Mouse (Mus musculus) forebrain, embryonic 11.5 days (tissue): ENCODE measurements around the gene Col27a1. TPM values are rescaled to one million over a fixed set of nuclear protein-coding genes. Genes with fewer than 3 reads are reported as not detected.
"Not testable (repeated sequence)": the region's sequence is repeated elsewhere in the genome, so short reads cannot be mapped to it uniquely, and the experiment has no call there.

Experiments used
- ATAC-seq: fragments of 200-750 bp; cut with Nextera tagmentation; replicated peaks from 2 replicates; pipeline ENCODE4 v1.8.0; 2017; ENCODE audit warnings: moderate TSS enrichment; ENCODE audit not compliant: low FRiP score
- DNase-seq: peaks from one replicate; pipeline ENCODE4 v3.0.0-alpha.2; 2017; ENCODE audit warnings: low spot score
- H3K27ac ChIP-seq: fragments of 300-500 bp; sonication (generic); 2 replicates; pipeline ENCODE4 v1.5.1; 2014; ENCODE audit warnings: low read depth, low read length
- H3K27me3 ChIP-seq: fragments of 300-500 bp; sonication (generic); 2 replicates; pipeline ENCODE4 v1.6.1; 2014; ENCODE audit warnings: mild to moderate bottlenecking, low read length, mixed read lengths; ENCODE audit not compliant: control insufficient read depth, insufficient read depth
- H3K36me3 ChIP-seq: fragments of 300-500 bp; sonication (generic); 2 replicates; pipeline ENCODE4 v1.6.1; 2014; ENCODE audit warnings: mild to moderate bottlenecking, low read length, moderate library complexity, mixed read lengths; ENCODE audit not compliant: control insufficient read depth, insufficient read depth
- H3K4me1 ChIP-seq: fragments of 300-500 bp; sonication (generic); replicated peaks from 2 replicates; pipeline ENCODE4 v1.6.1; 2014; ENCODE audit warnings: low read length, mixed read lengths; ENCODE audit not compliant: control insufficient read depth, insufficient read depth
- H3K4me2 ChIP-seq: fragments of 300-500 bp; sonication (generic); 2 replicates; pipeline ENCODE4 v1.6.1; 2014; ENCODE audit warnings: low read depth, mild to moderate bottlenecking, low read length, moderate library complexity, mixed read lengths; ENCODE audit not compliant: severe bottlenecking
- H3K4me3 ChIP-seq: fragments of 300-500 bp; sonication (generic); 2 replicates; pipeline ENCODE4 v1.5.1; 2014; ENCODE audit warnings: low read depth, low read length
- H3K9ac ChIP-seq: fragments of 300-500 bp; sonication (generic); 2 replicates; pipeline ENCODE4 v1.6.1; 2014; ENCODE audit warnings: low read length
- H3K9me3 ChIP-seq: fragments of 300-500 bp; sonication (generic); 2 replicates; pipeline ENCODE4 v1.6.1; 2016; ENCODE audit warnings: low read length, mixed read lengths; ENCODE audit not compliant: control insufficient read depth
- WGBS: fragments of 180-500 bp; shearing (Covaris S2); extraction: QIAGEN DNeasy Blood & Tissue Kit; methylation state at CpG from one replicate; pipeline ENCODE4 v1.1.7; 2014; 5-methylcytosine and 5-hydroxymethylcytosine counted together
- polyA plus RNA-seq: library from polyadenylated mRNA; unstranded; fragments of >200 nt; fragmentation: Nextera tagmentation; extraction: Ambion mirVana; gene quantifications from 2 replicates; pipeline ENCODE4 v1.2.1, GENCODE M21; 2014

Gene Col27a1
- polyA plus RNA-seq, 1 experiment from 2014 or later: 3.6 TPM

GRCm38 (mm10) chr4:63310247-63310855 lies 96.5 kb downstream of the Col27a1 start:
- H3K9ac ChIP-seq: no peak overlapping the region
- no peaks in the 10 kb centered on the region for H3K4me1 ChIP-seq
- WGBS: 72% methylated on average over 10 of the region's 10 CpGs
- H3K4me2 ChIP-seq: no peak overlapping the region
- no peaks in the 10 kb centered on the region for H3K9me3 ChIP-seq
- no peak overlapping the region for H3K4me3 ChIP-seq
- H3K27me3 ChIP-seq: no peaks in the 10 kb centered on the region
- H3K27ac ChIP-seq: no peak overlapping the region
- no peak for DNase-seq
- ATAC-seq: no peak
- no peaks in the 10 kb centered on the region for H3K36me3 ChIP-seq

GRCm38 (mm10) chr4:63311426-63311825 lies 97.6 kb downstream of the Col27a1 start:
- DNase-seq: no peak
- Histone ChIP-seq H3K9me3 (no peaks in the 10 kb centered on the region), H3K27ac (no peak overlapping the region), H3K4me3 (no peak overlapping the region), H3K4me1 (no peaks in the 10 kb centered on the region), H3K9ac (no peak overlapping the region), H3K27me3 (no peaks in the 10 kb centered on the region), H3K36me3 (no peaks in the 10 kb centered on the region), H3K4me2 (no peak overlapping the region)
- WGBS: 90% methylated on average over 7 of the region's 7 CpGs
- no peak for ATAC-seq

- DNase-seq: no peak
These were observed 100.3 kb downstream of the Col27a1 start for GRCm38 (mm10) chr4:63314063-63314462.

GRCm38 (mm10) chr4:63316076-63316746 lies 102.4 kb downstream of the Col27a1 start:
- Histone ChIP-seq H3K9me3 (no peaks in the 10 kb centered on the region), H3K27ac (no peak overlapping the region), H3K36me3 (no peaks in the 10 kb centered on the region), H3K4me2 (no peak overlapping the region), H3K4me3 (no peak overlapping the region), H3K27me3 (no peaks in the 10 kb centered on the region), H3K4me1 (no peaks in the 10 kb centered on the region), H3K9ac (no peak overlapping the region)
- 82% methylated on average over 9 of the region's 9 CpGs for WGBS
- DNase-seq (no peak), ATAC-seq (no peak)

More at GRCm38 (mm10) chr4:63314063-63314462, 100.3 kb downstream of the Col27a1 start:
- no peak overlapping the region for H3K4me2 ChIP-seq
- H3K4me1 ChIP-seq: no peaks in the 10 kb centered on the region
- H3K4me3 ChIP-seq: no peak overlapping the region
- H3K9me3 ChIP-seq: no peaks in the 10 kb centered on the region
- no peaks in the 10 kb centered on the region for H3K36me3 ChIP-seq
- H3K27me3 ChIP-seq: no peaks in the 10 kb centered on the region
- H3K27ac ChIP-seq: no peak overlapping the region
- H3K9ac ChIP-seq: no peak overlapping the region
- no peak for ATAC-seq
- WGBS: 74% methylated on average over 5 of the region's 5 CpGs

- not testable (repeated sequence) for H3K27me3 ChIP-seq, H3K9me3 ChIP-seq, H3K4me3 ChIP-seq, H3K27ac ChIP-seq, H3K36me3 ChIP-seq, H3K9ac ChIP-seq, H3K4me1 ChIP-seq, H3K4me2 ChIP-seq, ATAC-seq
- peak; percentile 70 for DNase-seq
- WGBS: 32% methylated on average over 3 of the region's 3 CpGs
These were observed 105.8 kb downstream of the Col27a1 start for GRCm38 (mm10) chr4:63319566-63319965.

GRCm38 (mm10) chr4:63323275-63323815 lies 109.5 kb downstream of the Col27a1 start:
- Histone ChIP-seq H3K27me3 (no peaks in the 10 kb centered on the region), H3K4me2 (no peak overlapping the region), H3K4me1 (no peaks in the 10 kb centered on the region), H3K9me3 (no peaks in the 10 kb centered on the region), H3K9ac (no peak overlapping the region), H3K4me3 (no peak overlapping the region), H3K36me3 (no peaks in the 10 kb centered on the region), H3K27ac (no peak overlapping the region)
- WGBS: 85% methylated on average over 8 of the region's 8 CpGs
- DNase-seq (peak; percentile 50), ATAC-seq (no peak)

- DNase-seq (no peak), ATAC-seq (0 out of 2 replicates have a peak, but pooled peaks have one; percentile 7)
- Histone ChIP-seq H3K4me2 (no peak overlapping the region), H3K27ac (no peak overlapping the region), H3K9ac (no peak overlapping the region), H3K4me3 (no peak overlapping the region), H3K27me3 (no peaks in the 10 kb centered on the region), H3K4me1 (no peaks in the 10 kb centered on the region), H3K9me3 (no peaks in the 10 kb centered on the region), H3K36me3 (no peaks in the 10 kb centered on the region; the same call in 1 of the 2 replicates)
- WGBS: 98% methylated on average over 4 of the region's 4 CpGs
These were observed 119.6 kb downstream of the Col27a1 start for GRCm38 (mm10) chr4:63333403-63333802.

- H3K27me3 ChIP-seq: no peaks in the 10 kb centered on the region
- WGBS: 68% methylated on average over 3 of the region's 3 CpGs
- H3K4me3 ChIP-seq: no peak overlapping the region
- H3K4me1 ChIP-seq: no peaks in the 10 kb centered on the region
- no peaks in the 10 kb centered on the region for H3K9me3 ChIP-seq
- no peak overlapping the region for H3K27ac ChIP-seq
- ATAC-seq (no peak), DNase-seq (peak; percentile 18)
- H3K36me3 ChIP-seq: no peaks in the 10 kb centered on the region
- no peak overlapping the region for H3K9ac ChIP-seq
- H3K4me2 ChIP-seq: no peak overlapping the region
These were observed 124.7 kb downstream of the Col27a1 start for GRCm38 (mm10) chr4:63338414-63339076.
